Mouse (Mus musculus) cerebral cortex, adult 2 months (tissue): ENCODE data around the gene Ccdc87.

Source experiments
- WGBS: fragments of 180-500 bp; shearing (Covaris S2); methylation state at CpG from one replicate; pipeline ENCODE4 v1.1.7; 2018; 5-methylcytosine and 5-hydroxymethylcytosine counted together

Gene Ccdc87

DNA sequence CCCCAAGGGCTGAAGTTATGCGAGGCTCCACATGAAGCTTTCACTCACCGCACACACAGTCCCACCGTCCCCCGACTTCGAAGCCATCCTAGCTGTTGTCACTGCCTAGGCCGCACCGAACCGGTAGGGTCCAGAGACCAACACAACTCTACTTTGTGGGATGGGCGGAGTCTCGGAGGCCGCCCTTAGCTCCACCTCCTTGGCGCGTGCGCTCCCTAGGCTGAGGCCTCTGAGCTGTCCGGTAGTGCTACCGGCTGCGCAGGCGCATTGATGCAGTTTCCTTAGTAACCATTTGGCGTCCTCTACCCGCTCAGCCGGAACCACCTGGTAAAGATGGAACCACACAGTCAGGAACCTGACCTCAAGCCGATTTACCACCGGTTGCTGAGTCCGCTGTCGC is at the start of gene Ccdc87, which contains the start of gene Ccs:
TSS of gene Ccdc87 (plus strand) at position 218 of the 400 bp plus-strand sequence.
TSS of gene Ccs (minus strand) at position 184 of the 400 bp plus-strand sequence.
- 2% methylated on average over 25 of the region's 25 CpGs for WGBS

- under 1% methylated on average over 16 of the region's 16 CpGs for WGBS
Observed at GRCm38 (mm10) chr19:4793281-4793830, 45.8 kb upstream of the Ccdc87 start.

DNA sequence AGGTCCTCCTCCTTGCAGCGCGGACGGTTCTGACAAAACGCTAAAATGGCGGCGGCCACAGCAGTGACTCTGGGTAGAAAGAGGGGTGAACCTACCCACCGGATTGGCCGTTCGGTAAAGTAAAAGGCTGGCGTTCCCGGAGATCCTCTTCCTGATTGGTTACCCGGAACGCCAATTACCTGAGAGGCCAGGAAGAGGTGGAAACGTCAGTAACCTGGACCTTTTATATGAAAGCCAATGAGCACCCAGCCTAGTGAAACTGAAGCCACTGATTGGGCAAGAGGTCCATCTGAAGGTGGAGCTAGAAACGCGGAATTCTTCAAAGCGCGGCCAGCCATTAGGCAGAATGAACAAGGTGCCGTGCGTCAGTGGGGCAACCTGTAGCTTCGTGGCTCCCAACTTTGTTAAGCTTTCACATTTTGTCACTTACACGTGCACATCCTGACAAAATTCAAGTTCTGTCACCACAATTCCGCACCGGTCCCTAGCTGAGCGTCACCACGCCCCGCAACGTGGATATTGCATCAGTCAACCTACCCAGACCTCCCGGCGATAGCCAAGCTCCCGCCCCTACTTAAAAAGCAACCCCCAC is 45.2 kb upstream of the Ccdc87 start, which contains the start of gene Rbm4:
TSS of gene Rbm4 (minus strand) at position 71 of the 592 bp plus-strand sequence.
- under 1% methylated on average over 31 of the region's 31 CpGs for WGBS

DNA sequence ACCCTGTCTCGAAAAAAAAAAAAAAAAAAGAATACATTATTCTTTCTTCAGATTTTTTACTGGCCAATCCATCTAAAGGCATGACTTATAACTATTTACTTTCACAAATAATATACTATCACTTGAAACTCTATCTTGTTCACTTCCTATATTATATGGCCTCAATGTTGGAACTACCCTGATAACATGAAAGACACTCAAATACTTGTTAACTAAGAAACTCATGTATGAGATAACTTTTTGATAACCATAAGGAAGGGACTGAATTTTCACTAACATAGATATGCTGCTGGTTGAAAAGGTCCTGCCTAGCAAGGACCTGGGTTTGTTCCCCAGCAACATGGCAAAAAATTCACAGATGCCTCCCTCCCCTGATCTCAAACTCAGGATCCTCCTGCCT is 43.2 kb upstream of the Ccdc87 start:
- WGBS: 71% methylated on average over 1 of the region's 1 CpGs

GRCm38 (mm10) chr19:4797846-4798245 is 41.3 kb upstream of the Ccdc87 start:
- WGBS: 47% methylated on average over 2 of the region's 2 CpGs

GRCm38 (mm10) chr19:4799083-4799482 is 40.1 kb upstream of the Ccdc87 start:
- WGBS: 80% methylated on average over 5 of the region's 5 CpGs

- WGBS: 86% methylated on average over 7 of the region's 7 CpGs
Observed at GRCm38 (mm10) chr19:4802691-4803091, 36.5 kb upstream of the Ccdc87 start.

DNA sequence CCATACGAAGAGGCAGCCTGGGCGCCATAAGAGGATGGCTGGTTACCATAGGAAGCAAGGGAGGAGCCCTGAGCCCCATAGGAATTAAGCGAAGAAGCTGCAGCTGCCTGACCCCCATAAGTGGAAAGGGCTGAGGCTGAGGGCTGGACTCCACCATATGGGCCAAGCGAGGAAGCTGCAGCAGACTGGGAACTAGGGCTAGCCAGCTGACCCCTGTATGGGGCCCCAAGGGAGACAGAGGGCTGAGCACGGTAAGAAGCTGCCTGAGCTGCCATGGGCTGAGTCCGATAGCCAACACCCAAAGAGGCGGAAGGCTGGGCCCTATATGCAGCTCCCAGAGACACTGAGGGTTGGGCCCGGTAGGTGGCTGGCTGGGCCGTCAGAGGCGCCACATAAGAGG is 35.9 kb upstream of the Ccdc87 start:
- 86% methylated on average over 10 of the region's 10 CpGs for whole genome bisulfite sequencing

DNA sequence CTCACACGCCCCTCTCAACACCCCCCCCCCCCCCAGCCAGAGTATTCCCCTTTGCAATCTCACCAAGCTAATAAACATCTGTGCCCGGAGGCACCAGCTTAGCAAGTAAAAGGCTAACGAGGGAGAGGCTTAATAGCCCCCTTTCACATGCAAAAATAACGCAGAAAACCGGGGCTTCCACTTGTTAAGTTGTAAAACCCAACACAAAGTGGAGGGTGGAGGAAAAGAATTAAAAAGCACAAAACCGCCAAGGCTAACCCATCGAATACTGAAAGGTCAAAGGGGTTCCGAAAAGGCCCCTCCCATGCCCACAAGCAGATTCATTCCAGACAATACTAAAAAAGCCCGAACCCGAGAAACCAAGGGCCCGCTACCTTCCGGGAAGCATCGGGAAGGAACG is 28.9 kb upstream of the Ccdc87 start:
- under 1% methylated on average over 14 of the region's 14 CpGs for WGBS

- WGBS: 0% methylated on average over 17 of the region's 17 CpGs
Observed at GRCm38 (mm10) chr19:4810746-4811062, 28.5 kb upstream of the Ccdc87 start.

- WGBS: under 1% methylated on average over 83 of the region's 83 CpGs
Observed at GRCm38 (mm10) chr19:4811063-4811908, 27.9 kb upstream of the Ccdc87 start, which contains the start of the genes Gm21992 and Rbm14. TSS of gene Gm21992 (minus strand) at chr19:4811612. TSS of gene Rbm14 (minus strand) at chr19:4811634.

GRCm38 (mm10) chr19:4811909-4812242 is 27.3 kb upstream of the Ccdc87 start:
- 1% methylated on average over 12 of the region's 12 CpGs for WGBS

- WGBS: 77% methylated on average over 8 of the region's 8 CpGs
Observed at GRCm38 (mm10) chr19:4812334-4812949, 26.7 kb upstream of the Ccdc87 start.

- WGBS: 83% methylated on average over 6 of the region's 6 CpGs
Observed at GRCm38 (mm10) chr19:4813015-4813414, 26.2 kb upstream of the Ccdc87 start.

DNA sequence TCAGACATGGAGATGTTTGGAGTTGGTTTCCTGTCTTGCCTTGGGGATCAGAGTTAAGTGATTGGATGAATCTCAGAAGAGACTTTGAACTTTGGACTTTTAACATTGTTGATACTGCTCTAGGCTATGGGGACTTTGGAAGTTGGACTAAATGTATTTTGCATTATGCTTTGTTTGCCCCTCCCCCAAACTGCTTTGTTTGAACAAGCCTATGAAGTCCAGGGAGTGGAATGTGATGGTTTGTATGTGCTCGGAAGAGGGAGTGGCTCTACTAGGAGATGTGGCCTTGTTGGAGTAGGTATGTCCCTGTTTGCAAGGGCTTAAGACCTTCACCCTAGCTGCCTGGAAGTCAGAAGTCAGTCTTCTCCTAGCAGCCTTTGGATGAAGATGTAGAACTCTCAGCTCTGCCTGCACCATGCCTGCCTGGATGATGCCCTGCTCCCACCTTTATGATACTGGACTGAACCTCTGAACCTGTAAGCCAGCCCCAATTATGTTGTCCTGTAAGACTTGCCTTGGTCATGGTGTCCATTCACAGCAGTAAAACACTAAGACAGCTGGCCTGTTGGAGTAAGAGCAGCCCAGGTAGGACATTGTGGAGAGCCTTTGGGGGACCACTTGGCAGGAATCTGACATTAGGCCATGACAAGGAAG is 21.9 kb upstream of the Ccdc87 start:
- WGBS: 72% methylated on average over 1 of the region's 1 CpGs

DNA sequence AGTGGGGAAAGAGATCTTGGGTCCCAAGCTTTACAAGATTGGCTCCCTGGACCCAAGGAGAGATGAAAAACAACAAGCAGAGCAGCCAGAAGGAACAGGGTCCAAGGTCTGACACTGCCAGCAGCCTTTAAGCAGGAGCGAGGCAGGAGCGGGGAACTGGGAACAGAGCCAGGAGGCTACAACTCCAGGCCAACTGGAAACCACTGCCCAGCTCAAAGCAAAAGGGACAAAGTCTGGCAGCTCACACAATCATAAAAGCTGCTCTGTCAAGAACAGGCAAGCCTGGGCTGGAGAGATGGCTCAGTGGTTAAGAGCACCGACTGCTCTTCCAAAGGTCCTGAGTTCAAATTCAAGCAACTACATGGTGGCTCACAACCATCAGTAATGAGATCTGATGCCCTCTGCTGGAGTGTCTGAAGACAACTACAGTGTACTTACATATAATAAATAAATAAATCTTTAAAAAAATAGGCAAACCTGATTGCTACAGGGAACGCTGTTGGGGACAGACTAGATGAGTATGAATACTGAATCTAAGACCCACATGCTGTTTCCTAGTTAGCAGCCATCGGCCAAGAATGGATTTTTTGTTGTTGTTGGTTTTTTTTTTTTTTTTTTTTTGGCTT is 18.4 kb upstream of the Ccdc87 start:
- WGBS: 57% methylated on average over 5 of the region's 5 CpGs

- 72% methylated on average over 16 of the region's 16 CpGs for WGBS
Observed at GRCm38 (mm10) chr19:4828444-4829114, 10.6 kb upstream of the Ccdc87 start.

- 56% methylated on average over 7 of the region's 7 CpGs for WGBS
Observed at GRCm38 (mm10) chr19:4829156-4829555, 10.0 kb upstream of the Ccdc87 start.

- WGBS: 87% methylated on average over 8 of the region's 8 CpGs
Observed at GRCm38 (mm10) chr19:4833977-4834376, 5.2 kb upstream of the Ccdc87 start.

- 81% methylated on average over 2 of the region's 2 CpGs for WGBS
Observed at GRCm38 (mm10) chr19:4836096-4836495, 3.1 kb upstream of the Ccdc87 start.

DNA sequence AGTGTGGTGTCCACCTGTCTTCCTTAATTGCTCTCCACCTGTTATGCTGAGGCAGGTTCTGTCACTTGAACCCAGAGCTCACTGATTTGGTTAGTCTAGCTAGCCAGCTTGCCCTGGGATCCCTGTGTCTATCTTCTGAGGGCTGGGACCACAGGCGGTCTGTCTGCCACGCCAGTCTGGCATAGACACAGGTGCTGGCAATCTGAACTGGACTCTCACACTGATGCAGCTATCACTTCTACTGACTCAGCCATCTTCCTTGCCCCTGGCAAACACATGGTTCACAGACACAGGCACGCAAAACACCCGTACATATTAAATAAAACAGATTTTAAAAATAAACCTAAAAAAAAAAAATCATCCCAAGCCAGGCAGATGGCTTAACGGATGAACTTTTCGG is 2.1 kb upstream of the Ccdc87 start:
- WGBS: 89% methylated on average over 6 of the region's 6 CpGs
